Mouse (Mus musculus) R1 (cell line): ENCODE measurements around the gene Hpcal1.
A peak's percentile ranks its signal among the peaks of the same experiment; 100 is the strongest.
"Not testable (repeated sequence)": the region's sequence is repeated elsewhere in the genome, so short reads cannot be mapped to it uniquely, and the experiment has no call there.

Experiments used
- DNase-seq: peaks from one replicate; pipeline ENCODE4 v3.0.0-alpha.2; 2018; ENCODE audit warnings: low read depth, low spot score

Hpcal1 gene

DNA sequence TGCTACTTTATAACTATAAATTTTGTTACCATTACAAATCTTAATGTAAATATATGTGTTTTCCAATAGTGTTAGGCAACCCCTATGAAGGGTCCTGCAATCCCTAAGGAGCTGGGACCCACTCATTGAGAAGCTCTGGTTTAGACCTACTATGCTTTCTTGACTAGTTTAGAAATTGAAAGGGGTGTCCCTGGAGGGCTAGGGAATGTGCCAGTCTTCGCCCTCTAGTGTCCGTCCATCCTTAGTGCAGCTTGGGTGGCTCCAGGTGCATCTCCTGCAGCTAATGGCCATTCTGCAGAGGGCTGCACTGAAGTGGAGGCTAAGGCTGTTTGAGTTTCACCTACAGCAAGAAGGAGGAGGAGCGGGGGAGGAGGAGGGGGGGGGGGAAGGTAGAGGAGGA, 87.7 kb downstream of the Hpcal1 start:
- DNase-seq: peak; percentile 61

DNA sequence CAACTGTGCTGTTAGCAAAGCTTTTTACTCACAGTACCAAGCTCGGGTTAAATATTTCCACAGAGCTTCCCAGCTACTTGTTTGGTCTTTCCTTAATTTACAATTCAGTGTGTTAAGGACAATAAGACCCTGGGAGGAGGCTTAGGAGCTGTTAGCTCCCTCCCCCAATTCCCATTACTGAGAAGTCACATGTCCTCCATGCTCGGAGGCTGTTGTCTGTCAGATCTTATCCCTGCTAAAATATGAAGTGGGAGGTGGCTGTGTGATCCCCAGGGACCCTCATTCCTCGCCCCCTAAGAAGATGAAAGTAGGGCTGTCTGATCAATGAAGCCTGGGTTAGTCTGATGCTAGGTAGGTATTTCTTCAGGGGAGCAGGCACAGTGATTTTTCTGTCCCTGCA, 88.4 kb downstream of the Hpcal1 start:
- DNase-seq: peak; percentile 37

- DNase-seq: no peak
Observed at GRCm38 (mm10) chr12:17789486-17789885, 98.8 kb downstream of the Hpcal1 start.

GRCm38 (mm10) chr12:17791111-17791510, 100.5 kb downstream of the Hpcal1 start:
- no peak for DNase-seq

DNA sequence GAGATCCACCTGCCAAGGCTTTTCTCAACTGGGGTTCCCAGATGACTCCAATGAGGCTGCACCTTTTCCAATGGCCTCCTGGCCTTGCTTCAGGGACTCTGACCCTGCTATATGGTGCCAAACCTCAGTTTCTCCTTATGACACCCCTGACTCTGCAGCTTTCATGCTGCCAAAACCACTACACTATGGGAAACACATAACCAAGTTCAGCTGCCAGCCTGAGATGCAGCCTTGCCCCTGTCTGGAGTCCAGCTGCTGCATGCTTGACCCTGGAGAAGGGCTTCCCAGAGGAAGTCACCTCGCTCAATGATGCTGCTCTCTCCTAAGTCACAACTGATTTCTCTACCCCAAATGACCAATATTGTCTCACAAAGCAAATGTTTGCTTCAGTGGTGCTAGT, 102.1 kb downstream of the Hpcal1 start:
- DNase-seq: no peak

GRCm38 (mm10) chr12:17795660-17796278, 105.1 kb downstream of the Hpcal1 start:
- peak; percentile 51 for DNase-seq

GRCm38 (mm10) chr12:17798261-17798660, 107.6 kb downstream of the Hpcal1 start:
- not testable (repeated sequence) for DNase-seq

- peak; percentile 77 for DNase-seq
Observed at GRCm38 (mm10) chr12:17808542-17808941, 117.9 kb downstream of the Hpcal1 start.

DNA sequence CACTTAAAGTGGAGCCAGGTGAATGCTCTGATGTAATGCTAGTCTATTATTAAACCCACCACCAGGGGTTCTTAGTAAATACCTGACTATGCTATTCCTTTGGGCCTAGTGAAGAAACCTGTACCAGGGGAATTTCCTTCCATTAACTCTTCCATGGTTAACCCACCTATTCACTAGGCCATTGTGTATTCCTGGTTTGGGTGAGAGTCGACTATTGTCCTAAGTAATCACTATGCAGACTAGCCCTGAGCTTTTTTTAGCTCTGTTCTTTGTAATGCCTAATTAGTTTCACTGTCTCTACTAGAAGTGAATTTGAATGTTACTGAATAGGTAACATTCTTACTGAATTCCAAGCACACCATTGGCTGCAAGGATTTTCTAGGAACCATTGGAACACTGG, 144.6 kb downstream of the Hpcal1 start:
- DNase-seq: peak; percentile 96
